Mouse (Mus musculus): Measurements from ENCODE around the gene Ssbp3.
A peak's percentile ranks its signal among the peaks of the same experiment; 100 is the strongest.

The Ssbp3 gene

DNA sequence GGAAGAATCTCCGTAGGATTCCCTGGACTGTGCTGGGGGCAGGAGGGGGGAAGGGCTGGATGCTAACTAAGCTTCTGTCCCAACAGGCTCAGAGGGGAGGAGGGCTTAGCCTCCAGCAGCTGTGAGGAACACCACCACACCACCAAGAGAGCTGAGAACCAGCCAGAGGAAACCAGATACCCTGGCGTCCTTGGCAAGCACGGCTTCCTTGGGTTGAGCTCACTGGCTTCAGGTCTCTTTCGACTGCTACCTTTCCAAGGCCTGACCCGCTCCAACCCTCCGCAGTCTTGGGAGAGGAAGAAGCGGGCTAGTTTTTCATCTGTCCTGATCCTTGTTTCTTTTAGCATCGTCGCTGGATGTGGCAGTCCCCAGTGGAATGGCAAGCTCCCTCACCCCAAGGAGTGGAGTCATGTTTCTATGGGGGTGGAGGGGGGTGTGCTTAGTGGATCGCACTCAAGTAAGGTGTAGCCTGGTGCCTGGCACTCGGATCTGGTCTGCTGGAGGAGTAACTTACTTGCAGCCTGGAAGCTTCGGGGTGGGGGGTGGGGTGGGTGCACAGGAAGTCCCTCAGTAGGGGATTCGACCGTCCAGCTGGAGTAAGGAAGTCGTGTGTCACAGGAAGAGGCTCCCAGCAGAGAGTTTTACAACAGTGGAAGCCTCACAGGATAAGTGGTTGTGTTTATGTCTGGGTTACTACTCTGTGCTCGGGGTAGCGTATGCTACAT lies 2.6 kb upstream of the Ssbp3 start:
- no peak for DNase-seq (ENCODE audit: low spot score)

DNA sequence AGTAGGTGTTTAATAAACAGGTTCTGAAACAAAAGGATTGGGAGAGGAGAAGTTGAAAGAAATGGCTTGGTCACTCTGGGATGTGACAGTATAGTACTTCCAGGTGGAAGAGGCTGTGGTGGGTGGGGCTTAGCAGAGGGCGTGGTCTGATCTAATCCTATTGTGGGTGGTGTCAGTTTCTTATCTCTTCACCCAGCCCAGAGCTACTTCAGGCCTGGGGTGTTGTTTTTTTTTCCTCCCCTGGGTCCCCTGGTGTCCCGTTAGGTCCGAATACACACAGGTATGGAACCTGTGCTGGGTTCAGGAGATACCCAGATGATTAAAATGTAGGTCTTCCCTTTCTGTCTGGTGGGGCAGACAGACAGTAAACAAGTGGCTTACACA lies 2.1 kb upstream of the Ssbp3 start:
- peak; percentile 85 for DNase-seq (ENCODE audit: low spot score)

GRCm38 (mm10) chr4:106908950-106909751 lies 1.4 kb upstream of the Ssbp3 start:
- peak; percentile 68 for DNase-seq (ENCODE audit: low spot score)

DNA sequence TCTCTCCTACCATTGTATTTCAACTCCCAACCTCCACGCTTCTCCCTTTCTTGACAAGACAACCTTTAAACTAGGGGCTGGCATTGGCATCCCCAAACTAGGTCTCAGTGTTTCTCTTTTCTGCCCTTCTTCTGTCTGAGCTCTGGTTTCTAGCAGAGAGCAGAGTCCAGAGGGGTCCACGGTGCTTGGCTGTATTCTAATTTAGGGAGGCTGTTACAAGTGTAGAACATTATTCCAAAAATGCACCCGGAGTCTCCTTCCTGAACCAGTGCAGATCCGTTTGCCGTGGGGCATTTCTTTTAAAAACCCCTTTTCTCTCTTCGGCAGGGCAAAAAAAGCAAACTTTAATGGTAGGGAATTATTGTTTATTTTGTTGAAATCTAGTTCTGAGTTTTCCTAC lies 704 bp upstream of the Ssbp3 start:
- no peak for DNase-seq (ENCODE audit: low spot score)

GRCm38 (mm10) chr4:106911246-106911801 lies 823 bp downstream of the Ssbp3 start:
- DNase-seq (ENCODE audit: low spot score) = peak; percentile 84

DNA sequence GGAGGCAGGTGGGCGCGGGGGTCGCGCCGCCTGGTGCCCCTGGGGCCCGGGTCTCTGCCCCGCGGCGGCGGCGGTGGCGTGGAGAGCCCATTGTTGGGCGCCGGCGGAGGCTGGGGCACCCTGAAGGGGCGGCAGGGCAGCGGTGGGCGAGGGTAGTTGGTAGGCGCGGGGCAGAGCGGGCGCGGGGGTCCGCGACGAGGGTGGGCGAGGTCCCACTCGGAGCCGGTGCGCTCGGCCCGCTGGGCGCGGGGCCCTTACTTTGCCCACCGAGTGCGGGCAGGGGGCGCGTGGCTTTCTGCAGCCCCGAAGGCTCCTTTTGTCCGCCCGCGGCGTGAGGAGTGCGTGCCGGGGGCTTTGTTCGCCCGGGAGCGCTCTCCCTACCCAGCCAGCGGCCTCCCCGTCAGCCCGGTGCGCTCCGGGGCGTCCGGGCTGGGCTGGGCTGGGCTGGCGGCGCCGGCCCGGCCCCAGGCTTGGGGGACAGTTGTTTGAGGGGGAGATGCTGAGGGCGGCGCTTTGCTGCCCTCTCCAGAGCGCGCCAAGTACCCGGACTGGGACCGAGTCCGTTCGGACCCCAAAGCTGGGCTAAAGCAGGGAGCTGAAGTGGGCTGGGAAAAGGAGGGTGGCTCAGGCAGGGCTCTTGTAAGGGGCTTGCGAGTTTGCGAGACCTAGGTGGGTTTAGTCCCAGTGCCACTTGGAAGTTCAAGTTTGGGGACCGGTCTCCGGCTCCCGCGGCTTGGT lies 1.6 kb downstream of the Ssbp3 start:
- no peak for DNase-seq (ENCODE audit: low spot score)

DNA sequence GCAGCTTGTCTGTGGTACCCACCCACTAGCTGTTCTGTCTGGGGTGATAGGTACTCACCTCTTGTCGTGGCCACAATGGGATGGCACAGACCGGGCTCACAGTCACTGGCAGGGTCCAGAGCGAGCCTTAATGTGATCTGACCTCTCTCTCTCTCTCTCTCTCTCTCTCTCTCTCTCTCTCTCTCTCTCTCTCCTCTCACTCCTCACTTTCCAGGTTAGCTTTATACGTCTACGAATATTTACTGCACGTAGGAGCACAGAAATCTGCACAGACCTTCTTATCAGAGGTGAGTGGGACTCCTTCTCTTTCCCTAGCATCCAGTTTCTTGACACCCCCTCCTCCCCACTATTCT lies 2.2 kb downstream of the Ssbp3 start:
- DNase-seq (ENCODE audit: low spot score) = no peak

- DNase-seq (ENCODE audit: low spot score) = no peak
These were observed 3.0 kb downstream of the Ssbp3 start for GRCm38 (mm10) chr4:106913411-106914049.

DNA sequence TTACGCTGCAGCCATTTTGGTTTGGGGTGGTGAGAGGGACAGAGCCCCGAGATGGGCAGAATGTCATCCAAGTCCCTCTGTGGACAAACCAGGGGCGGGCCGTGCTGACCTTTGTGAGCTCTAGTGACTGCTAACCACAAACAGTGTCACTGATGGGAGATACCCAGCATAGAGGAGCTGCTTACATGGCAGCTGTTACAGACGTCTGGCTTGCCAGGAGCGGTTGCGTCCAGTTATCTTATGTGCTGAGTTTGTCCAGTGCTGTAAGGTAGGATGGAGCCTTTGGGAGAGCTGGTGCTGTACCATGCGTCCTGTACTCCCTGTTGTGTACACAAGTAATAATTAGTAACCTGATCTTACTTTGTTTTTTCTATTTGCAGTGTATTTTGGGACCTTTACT lies 4.8 kb downstream of the Ssbp3 start:
- DNase-seq (ENCODE audit: low spot score) = no peak

GRCm38 (mm10) chr4:106918263-106918662 lies 7.8 kb downstream of the Ssbp3 start:
- DNase-seq (ENCODE audit: low spot score) = no peak

- DNase-seq (ENCODE audit: low spot score) = no peak
These were observed 9.6 kb downstream of the Ssbp3 start for GRCm38 (mm10) chr4:106920119-106920518.

- no peak for DNase-seq (ENCODE audit: low spot score)
These were observed 11.2 kb downstream of the Ssbp3 start for GRCm38 (mm10) chr4:106921375-106922336.

- DNase-seq (ENCODE audit: low spot score) = peak; percentile 75
These were observed 12.4 kb downstream of the Ssbp3 start for GRCm38 (mm10) chr4:106922919-106923318.

DNA sequence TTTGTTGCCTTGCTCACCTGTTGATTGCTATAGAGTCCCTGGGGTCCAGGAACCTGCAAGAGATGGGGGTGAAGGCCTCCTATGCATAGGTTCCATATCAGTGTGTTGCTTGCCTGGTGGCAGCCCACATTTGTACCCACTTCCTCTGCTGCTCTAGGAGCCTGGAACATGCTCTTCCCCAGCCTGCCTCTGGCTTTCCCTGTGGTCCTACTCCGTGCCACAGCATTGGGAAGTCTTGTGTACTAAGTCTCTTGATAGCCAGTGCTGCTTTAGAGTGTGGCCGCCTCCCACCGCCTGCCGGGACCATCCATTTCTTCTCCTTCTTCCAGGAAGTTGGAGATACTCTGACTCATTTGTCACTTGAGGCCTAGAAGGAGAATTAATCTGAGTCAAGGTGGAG lies 13.7 kb downstream of the Ssbp3 start:
- no peak for DNase-seq (ENCODE audit: low spot score)

DNA sequence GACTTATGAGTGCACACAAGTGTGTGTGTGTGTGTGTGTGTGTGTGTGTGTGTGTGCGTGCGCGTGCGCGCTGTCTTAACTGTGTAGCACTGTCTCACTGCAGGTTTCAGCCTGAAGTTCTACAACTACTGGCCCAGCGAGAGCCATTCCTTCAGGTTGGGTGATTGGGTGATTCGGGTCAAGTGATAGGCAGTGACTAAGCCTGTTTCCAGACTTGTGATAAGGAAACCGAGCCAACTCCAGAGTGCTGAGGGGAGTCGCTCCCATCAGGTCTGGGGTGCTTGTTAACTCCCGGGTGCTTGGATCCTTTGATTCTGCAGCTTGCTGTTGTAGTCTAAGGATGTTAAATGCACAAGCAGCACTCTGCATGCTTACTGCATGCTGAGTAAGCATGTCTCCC lies 14.4 kb downstream of the Ssbp3 start:
- DNase-seq (ENCODE audit: low spot score) = peak; percentile 74

DNA sequence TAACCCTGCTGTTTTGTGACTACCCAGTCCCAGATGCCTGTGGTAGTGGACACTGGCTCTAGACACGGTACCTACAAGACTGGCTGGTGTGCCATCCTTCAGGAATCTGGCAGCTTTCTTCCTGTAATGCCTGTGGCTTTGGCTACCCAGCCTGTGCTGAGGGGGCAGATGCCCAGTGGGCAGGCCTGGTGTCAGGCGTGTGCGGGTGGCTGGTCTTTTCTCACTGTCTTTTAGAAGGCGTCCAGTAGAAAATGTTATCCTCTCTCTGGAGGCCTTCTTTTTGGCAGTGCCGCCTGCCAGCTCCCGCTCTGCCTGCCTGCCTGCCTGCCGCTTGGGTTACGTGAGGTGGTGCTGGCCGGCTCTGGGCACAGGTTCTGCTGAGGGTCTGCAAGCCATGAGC lies 15.9 kb downstream of the Ssbp3 start:
- no peak for DNase-seq (ENCODE audit: low spot score)

GRCm38 (mm10) chr4:106927034-106927433 lies 16.5 kb downstream of the Ssbp3 start:
- no peak for DNase-seq (ENCODE audit: low spot score)

DNA sequence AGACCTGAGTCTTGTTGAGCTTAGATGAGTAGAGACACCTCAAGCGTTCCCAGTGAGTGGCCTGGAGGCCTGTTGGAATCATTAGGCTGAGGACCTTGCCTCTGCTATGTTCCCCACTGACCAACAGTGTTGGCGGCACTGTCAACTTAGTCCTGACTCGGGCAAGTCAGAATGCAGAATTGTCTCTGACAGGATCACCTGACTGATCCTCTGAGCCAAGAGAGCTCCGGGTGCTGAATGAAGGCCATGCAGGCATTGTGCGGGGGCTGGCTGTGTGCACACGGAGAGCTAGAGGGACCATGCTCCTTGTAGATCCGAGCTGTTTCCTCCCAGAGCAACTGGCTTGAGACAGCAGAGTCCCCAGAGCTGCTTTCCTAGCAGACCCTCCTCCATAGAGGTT lies 18.5 kb downstream of the Ssbp3 start:
- no peak for DNase-seq (ENCODE audit: low spot score)

DNA sequence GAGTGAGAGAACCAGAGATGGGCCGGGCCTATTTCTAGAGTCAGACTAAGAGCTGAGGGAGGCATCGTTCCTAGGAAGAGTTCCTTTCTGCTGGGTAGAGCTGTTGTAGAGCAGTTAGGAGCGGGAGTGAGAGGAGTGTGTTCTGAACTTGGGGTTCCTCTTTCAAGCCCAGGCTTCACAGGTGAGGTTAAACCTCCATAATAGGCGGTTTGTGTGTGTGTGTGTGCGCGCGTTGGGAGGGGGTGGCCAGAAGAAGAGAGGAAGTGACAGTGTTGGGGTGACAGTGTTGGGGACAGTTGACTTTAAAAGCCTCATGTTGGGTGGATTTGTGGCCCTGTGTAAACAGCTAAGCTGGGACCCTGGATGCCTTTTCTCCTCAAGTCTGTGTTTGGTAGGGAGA lies 22.1 kb downstream of the Ssbp3 start:
- no peak for DNase-seq (ENCODE audit: low spot score)

- DNase-seq (ENCODE audit: low spot score) = no peak
These were observed 23.4 kb downstream of the Ssbp3 start for GRCm38 (mm10) chr4:106933813-106934482.
